Mouse (Mus musculus) cortical plate, adult 2 months (tissue): ENCODE measurements around the gene Olfr262. TPM values are rescaled to one million over a fixed set of nuclear protein-coding genes. Genes with fewer than 3 reads are reported as not detected.
"Not testable (repeated sequence)": the region's sequence is repeated elsewhere in the genome, so short reads cannot be mapped to it uniquely, and the experiment has no call there.

Source experiments
- H3K27ac ChIP-seq: fragments of 200-500 bp; 2 replicates; pipeline ENCODE4 v1.5.1; 2012; ENCODE audit warnings: low read length, control low read depth, inconsistent platforms; ENCODE audit not compliant: insufficient read depth
- H3K4me1 ChIP-seq: fragments of 200-500 bp; 2 replicates; pipeline ENCODE4 v1.6.1; 2011; ENCODE audit warnings: low read length; ENCODE audit not compliant: control insufficient read depth, insufficient read depth
- H3K4me3 ChIP-seq: fragments of 200-500 bp; 2 replicates; pipeline ENCODE4 v1.5.1; 2011; ENCODE audit warnings: mild to moderate bottlenecking, low read length, control low read depth; ENCODE audit not compliant: insufficient read depth
- CTCF ChIP-seq: fragments of 200-500 bp; IDR thresholded peaks from 2 replicates; pipeline ENCODE4 v1.5.1; 2011; ENCODE audit warnings: mild to moderate bottlenecking, control low read depth, low read length; ENCODE audit not compliant: insufficient read depth; ENCODE audit errors: extremely low read depth
- POLR2A ChIP-seq: fragments of 200-500 bp; IDR thresholded peaks from 2 replicates; pipeline ENCODE4 v1.6.1; 2011; ENCODE audit warnings: mild to moderate bottlenecking, low read length, control low read depth; ENCODE audit not compliant: insufficient read depth; ENCODE audit errors: extremely low read depth
- polyA plus RNA-seq: library from polyadenylated mRNA; depleted of rRNA; stranded (reverse); fragments of >200 nt; gene quantifications from 2 replicates; pipeline ENCODE4 v1.2.3, GENCODE M21; 2012; rRNA removed

Olfr262 gene
- polyA plus RNA-seq = not detected in 2 replicates

DNA sequence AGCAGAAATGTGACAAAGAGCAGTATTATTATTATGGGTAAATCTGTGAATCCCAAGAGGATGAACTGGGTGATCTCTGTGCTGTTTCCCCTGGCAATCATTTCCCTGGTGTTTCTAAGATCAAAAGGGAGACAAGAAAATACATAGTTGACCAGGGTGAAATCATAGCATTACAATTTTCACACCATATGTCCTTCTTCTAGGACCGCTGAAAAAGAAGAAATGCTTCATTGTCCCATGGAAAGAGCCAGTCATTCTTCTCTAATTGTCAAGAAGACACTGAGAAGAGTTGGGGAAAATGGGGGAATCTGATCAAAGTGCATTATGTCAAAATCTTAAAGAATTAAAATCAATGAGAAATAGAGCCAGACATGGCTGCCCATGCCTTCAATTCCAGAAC, at the start of gene Olfr262:
Gene Olfr262 (minus strand): TSS at position 101 of the 400 bp plus-strand sequence.
- Histone ChIP-seq H3K27ac (no peak within 1 kb of the TSS), H3K4me3 (no peak within 1 kb of the TSS), H3K4me1 (no peaks in the 10 kb centered on the region)
- TF ChIP-seq POLR2A (no peak), CTCF (no peak)

DNA sequence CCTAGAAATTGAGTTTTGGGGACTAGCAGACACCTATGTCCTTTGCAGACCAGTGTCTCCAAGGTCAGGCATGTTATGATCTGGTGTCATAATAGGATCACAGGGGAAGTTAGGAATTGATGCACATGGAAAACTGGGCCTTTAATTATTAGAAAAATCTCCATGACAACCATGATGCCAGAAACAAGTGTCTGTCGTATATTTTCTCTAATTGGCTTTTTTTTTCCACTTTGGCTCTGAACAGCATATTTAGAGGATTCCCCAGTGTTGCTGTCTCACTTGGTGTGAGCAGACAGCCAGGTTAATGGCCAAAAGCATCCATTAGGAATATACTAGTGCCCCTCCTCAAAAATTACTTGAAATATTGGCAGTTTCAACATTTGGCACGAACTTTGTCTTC, 38.1 kb upstream of the Olfr262 start, which contains the start of gene Olfr1434:
Gene Olfr1434 (plus strand): TSS at position 301 of the 400 bp plus-strand sequence.
- no peak for TF ChIP-seq CTCF
- no peak for TF ChIP-seq POLR2A
- H3K27ac ChIP-seq = no peak within 1 kb of the TSS
- no peak within 1 kb of the TSS for H3K4me3 ChIP-seq
- no peaks in the 10 kb centered on the region for H3K4me1 ChIP-seq

DNA sequence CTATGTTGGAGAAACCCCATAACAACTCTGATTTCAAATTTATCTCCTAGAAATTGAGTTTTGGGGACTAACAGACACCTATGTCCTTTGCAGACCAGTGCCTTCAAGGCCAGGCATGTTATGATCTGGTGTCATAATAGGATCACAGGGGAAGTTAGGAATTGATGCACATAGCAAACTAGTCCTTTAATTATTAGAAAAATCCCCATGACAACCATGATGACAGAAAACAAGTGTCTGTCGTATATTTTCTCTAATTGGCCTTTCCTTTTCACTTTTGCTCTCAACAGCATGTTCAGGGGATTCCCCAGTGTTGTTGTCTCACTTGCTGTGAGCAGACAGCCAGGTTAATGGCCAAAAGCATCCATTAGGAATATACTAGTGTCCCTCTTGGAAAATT, 19.3 kb upstream of the Olfr262 start, which contains the start of gene Olfr235:
Gene Olfr235 (plus strand): TSS at position 301 of the 400 bp plus-strand sequence.
- Histone ChIP-seq H3K4me3 (no peak within 1 kb of the TSS), H3K4me1 (no peaks in the 10 kb centered on the region), H3K27ac (no peak within 1 kb of the TSS)
- TF ChIP-seq POLR2A = no peak

DNA sequence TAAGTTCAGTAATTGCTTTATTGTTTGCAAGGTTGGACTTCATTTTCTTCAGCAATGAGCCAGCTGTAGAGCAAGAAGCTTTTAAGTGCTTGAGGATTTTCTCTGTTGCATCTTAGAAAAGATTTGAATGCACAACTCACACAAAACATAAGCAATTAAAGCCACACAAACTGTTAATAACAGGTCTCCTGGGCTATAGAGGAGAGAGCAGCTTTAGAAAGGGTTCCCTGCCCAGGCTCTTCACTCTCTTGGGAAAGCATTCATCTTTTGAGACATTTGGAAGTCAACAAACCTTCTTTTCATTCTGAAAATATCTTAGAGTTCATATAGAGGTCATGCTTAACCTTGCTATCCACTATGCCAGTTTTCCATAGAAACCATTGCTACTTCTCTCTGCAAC, 9.0 kb downstream of the Olfr262 start, which contains the start of gene Olfr1432:
Gene Olfr1432 (minus strand): TSS at position 101 of the 400 bp plus-strand sequence.
- not testable (repeated sequence) for H3K4me3 ChIP-seq, H3K4me1 ChIP-seq, H3K27ac ChIP-seq

DNA sequence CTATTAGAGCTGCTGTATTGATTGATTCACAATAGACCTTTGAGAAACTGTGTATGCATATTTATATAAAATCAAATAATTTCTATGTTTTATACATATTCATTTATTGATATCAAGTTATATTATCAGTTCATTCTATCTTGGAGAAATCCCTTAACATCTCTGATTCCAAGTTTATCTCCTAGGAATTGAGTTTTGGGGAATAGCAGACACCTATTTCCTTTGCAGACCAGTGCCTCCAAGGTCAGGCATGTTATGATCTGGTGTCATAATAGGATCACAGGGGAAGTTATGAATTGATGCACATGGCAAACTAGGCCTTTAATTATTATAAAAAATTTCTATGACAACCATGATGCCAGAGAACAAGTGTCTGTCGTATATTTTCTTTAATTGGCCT, 41.1 kb downstream of the Olfr262 start, which contains the start of gene Olfr1431:
Gene Olfr1431 (plus strand): TSS at position 301 of the 400 bp plus-strand sequence.
- no peaks in the 10 kb centered on the region for H3K4me1 ChIP-seq

DNA sequence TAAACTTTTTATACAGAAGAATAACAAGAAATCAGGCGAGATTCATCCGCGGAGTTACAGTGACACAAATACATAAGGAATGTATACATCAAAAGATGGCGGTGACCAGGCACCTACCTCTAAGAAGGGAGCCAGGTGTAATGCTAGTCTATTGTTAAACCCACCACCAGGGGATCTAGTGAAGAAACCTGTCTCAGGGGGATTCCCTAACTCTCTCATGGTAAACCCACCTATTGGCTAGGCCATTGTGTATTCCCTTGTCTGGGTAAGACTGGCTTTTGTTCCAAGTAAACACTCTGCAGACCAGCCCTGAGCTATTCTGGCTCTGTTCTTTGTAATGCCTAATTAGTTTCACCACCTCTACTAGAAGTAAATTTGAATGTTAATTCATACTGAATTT, 42.4 kb downstream of the Olfr262 start:
- H3K4me3 ChIP-seq, H3K4me1 ChIP-seq, H3K27ac ChIP-seq: not testable (repeated sequence)

More for the DNA sequence above, 41.1 kb downstream of the Olfr262 start, which contains the start of gene Olfr1431:
- Histone ChIP-seq H3K27ac (no peak within 1 kb of the TSS), H3K4me3 (no peak within 1 kb of the TSS)
- TF ChIP-seq POLR2A (no peak), CTCF (no peak)

Other genes with a start within 250 kb of the Olfr262 start
- not detected in 2 replicates for gene Olfr1423, start 200.3 kb downstream of the Olfr262 start, polyA plus RNA-seq
- not detected in 2 replicates for gene Olfr1424, start 179.0 kb downstream of the Olfr262 start, polyA plus RNA-seq
- gene Olfr1425, start 163.9 kb downstream of the Olfr262 start, polyA plus RNA-seq = not detected in 2 replicates
- not detected in 2 replicates for gene Olfr1426, start 149.6 kb downstream of the Olfr262 start, polyA plus RNA-seq
- not detected in 2 replicates for gene Olfr1427, start 138.3 kb downstream of the Olfr262 start, polyA plus RNA-seq
- gene Olfr1428, start 125.8 kb downstream of the Olfr262 start, polyA plus RNA-seq = not detected in 2 replicates
- gene Olfr76, start 118.5 kb downstream of the Olfr262 start, polyA plus RNA-seq = not detected in 2 replicates
- not detected in 2 replicates for gene Olfr1555-ps1, start 71.5 kb downstream of the Olfr262 start, polyA plus RNA-seq
- gene Olfr1431, start 41.0 kb downstream of the Olfr262 start, polyA plus RNA-seq = 0.04 TPM in 1 of 2 replicates, not detected in the other
- gene Olfr1432, start 9.1 kb downstream of the Olfr262 start, polyA plus RNA-seq = not detected in 2 replicates
- 0.08 and 0.09 TPM in 2 replicates for gene Olfr235, start 19.4 kb upstream of the Olfr262 start, polyA plus RNA-seq
- not detected in 2 replicates for gene Olfr1434, start 38.2 kb upstream of the Olfr262 start, polyA plus RNA-seq
- not detected in 2 replicates for gene Olfr1436, start 57.5 kb upstream of the Olfr262 start, polyA plus RNA-seq
- gene Olfr1437, start 83.4 kb upstream of the Olfr262 start, polyA plus RNA-seq = 0.06 TPM in 1 of 2 replicates, not detected in the other
- gene Olfr1438-ps1, start 94.3 kb upstream of the Olfr262 start, polyA plus RNA-seq = 0.02 TPM in 1 of 2 replicates, not detected in the other
- not detected in 2 replicates for gene Olfr1440, start 145.6 kb upstream of the Olfr262 start, polyA plus RNA-seq
- gene Olfr1441, start 175.8 kb upstream of the Olfr262 start, polyA plus RNA-seq = not detected in 2 replicates
- gene Pfpl, start 186.2 kb upstream of the Olfr262 start, polyA plus RNA-seq = 0.02 TPM in 1 of 2 replicates, not detected in the other
- gene Mpeg1, start 219.1 kb upstream of the Olfr262 start, polyA plus RNA-seq = 11.9 and 13.0 TPM in 2 replicates